Mouse (Mus musculus) lung, adult 2 months (tissue): Measurements from ENCODE around the gene C2cd4c.

Experiments used
- CTCF ChIP-seq: fragments of 200-500 bp; IDR thresholded peaks from 2 replicates; pipeline ENCODE4 v1.5.1; 2011; ENCODE audit warnings: mild to moderate bottlenecking, low read length, control low read depth; ENCODE audit not compliant: insufficient read depth
- POLR2A ChIP-seq: fragments of 200-500 bp; IDR thresholded peaks from 2 replicates; pipeline ENCODE4 v1.6.1; 2011; ENCODE audit warnings: low read depth, mild to moderate bottlenecking, control low read depth, low read length, borderline replicate concordance; ENCODE audit errors: extremely low read depth

DNA sequence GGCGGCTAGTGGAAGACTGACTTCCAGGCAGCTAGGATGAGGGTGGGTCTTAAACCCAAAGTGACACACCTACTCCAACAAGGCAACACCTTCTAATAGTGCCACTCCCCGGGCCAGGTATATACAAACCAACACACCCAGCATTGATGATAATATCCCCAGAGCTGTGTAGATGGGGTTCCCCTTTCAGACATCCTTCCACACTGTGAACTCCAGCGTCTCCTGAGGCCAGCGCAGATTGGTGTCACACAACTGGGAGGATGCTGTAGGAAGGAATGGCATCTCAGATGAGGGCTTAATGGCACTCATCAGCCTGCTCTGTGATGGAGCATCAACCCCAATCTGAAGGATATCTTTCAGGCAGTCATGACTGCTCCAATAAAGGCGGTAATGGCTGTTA, 56.3 kb downstream of the C2cd4c start:
- no peak for TF ChIP-seq CTCF
- no peak for TF ChIP-seq POLR2A
